Mouse (Mus musculus): ENCODE measurements around the gene Ssxb5. TPM values are rescaled to one million over a fixed set of nuclear protein-coding genes. Genes with fewer than 3 reads are reported as not detected.

Ssxb5 gene
- polyA plus RNA-seq (2014; fragmentation: Illumina TruSeq; extraction: RNeasy Lipid Tissue Mini Kit (QIAGEN cat#74804); ENCODE audit: low read depth, low replicate concordance) = not detected

GRCm38 (mm10) chrX:8803391-8803790 lies at the start of gene Ssxb5:
TSS of gene Ssxb5 (plus strand) at chrX:8803691.

GRCm38 (mm10) chrX:8843694-8844093 lies 40.2 kb downstream of the Ssxb5 start, which contains the start of gene Gm6592:
TSS of gene Gm6592 (plus strand) at chrX:8843994.

Other genes with a start within 250 kb of the Ssxb5 start
- not detected for gene Ssxb3, start 211.9 kb upstream of the Ssxb5 start, polyA plus RNA-seq (2014; fragmentation: Illumina TruSeq; extraction: RNeasy Lipid Tissue Mini Kit (QIAGEN cat#74804); ENCODE audit: low read depth, low replicate concordance)
- not detected for gene Ssxb8, start 112.8 kb upstream of the Ssxb5 start, polyA plus RNA-seq (2014; fragmentation: Illumina TruSeq; extraction: RNeasy Lipid Tissue Mini Kit (QIAGEN cat#74804); ENCODE audit: low read depth, low replicate concordance)
- gene Ssx9, start 55.3 kb upstream of the Ssxb5 start, polyA plus RNA-seq (2014; fragmentation: Illumina TruSeq; extraction: RNeasy Lipid Tissue Mini Kit (QIAGEN cat#74804); ENCODE audit: low read depth, low replicate concordance) = not detected
- gene Gm6592, start 40.3 kb downstream of the Ssxb5 start, polyA plus RNA-seq (2014; fragmentation: Illumina TruSeq; extraction: RNeasy Lipid Tissue Mini Kit (QIAGEN cat#74804); ENCODE audit: low read depth, low replicate concordance) = not detected
- not detected for gene Gm5751, start 70.6 kb downstream of the Ssxb5 start, polyA plus RNA-seq (2014; fragmentation: Illumina TruSeq; extraction: RNeasy Lipid Tissue Mini Kit (QIAGEN cat#74804); ENCODE audit: low read depth, low replicate concordance)
- gene B630019K06Rik, start 88.7 kb downstream of the Ssxb5 start, polyA plus RNA-seq (2014; fragmentation: Illumina TruSeq; extraction: RNeasy Lipid Tissue Mini Kit (QIAGEN cat#74804); ENCODE audit: low read depth, low replicate concordance) = 2.0 TPM
- not detected for gene Fthl17b, start 159.3 kb downstream of the Ssxb5 start, polyA plus RNA-seq (2014; fragmentation: Illumina TruSeq; extraction: RNeasy Lipid Tissue Mini Kit (QIAGEN cat#74804); ENCODE audit: low read depth, low replicate concordance)
- not detected for gene Fthl17c, start 172.9 kb downstream of the Ssxb5 start, polyA plus RNA-seq (2014; fragmentation: Illumina TruSeq; extraction: RNeasy Lipid Tissue Mini Kit (QIAGEN cat#74804); ENCODE audit: low read depth, low replicate concordance)
- not detected for gene Fthl17d, start 183.1 kb downstream of the Ssxb5 start, polyA plus RNA-seq (2014; fragmentation: Illumina TruSeq; extraction: RNeasy Lipid Tissue Mini Kit (QIAGEN cat#74804); ENCODE audit: low read depth, low replicate concordance)
- gene Fthl17e, start 229.8 kb downstream of the Ssxb5 start, polyA plus RNA-seq (2014; fragmentation: Illumina TruSeq; extraction: RNeasy Lipid Tissue Mini Kit (QIAGEN cat#74804); ENCODE audit: low read depth, low replicate concordance) = not detected